Mouse (Mus musculus) cerebellum, adult 11 months (tissue): ENCODE results near the gene Slc7a1.
"Not testable (repeated sequence)": the region's sequence is repeated elsewhere in the genome, so short reads cannot be mapped to it uniquely, and the experiment has no call there.

Source experiments
- DNase-seq: peaks from one replicate; pipeline ENCODE4 v3.0.0; 2022

Slc7a1 gene

DNA sequence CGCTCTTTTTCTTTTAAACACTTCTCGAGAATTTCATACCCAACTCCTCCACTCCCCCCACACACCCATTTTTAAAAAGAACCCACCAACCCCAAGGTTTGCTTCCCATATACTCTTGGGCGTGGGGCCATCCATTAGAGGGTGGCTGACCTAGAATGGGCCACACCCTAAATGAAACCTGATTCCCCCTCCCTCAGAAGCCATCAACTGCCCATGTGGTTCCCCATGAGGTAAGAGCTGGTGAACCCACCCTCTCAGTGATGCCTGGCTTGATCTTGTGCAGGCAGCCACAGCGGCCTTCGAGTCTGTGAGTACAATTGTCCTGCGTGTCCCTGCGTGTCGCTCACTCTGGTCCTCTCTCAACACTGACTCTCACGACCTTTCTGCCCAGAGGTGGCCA, 33.2 kb downstream of the Slc7a1 start:
- no peak for DNase-seq

DNA sequence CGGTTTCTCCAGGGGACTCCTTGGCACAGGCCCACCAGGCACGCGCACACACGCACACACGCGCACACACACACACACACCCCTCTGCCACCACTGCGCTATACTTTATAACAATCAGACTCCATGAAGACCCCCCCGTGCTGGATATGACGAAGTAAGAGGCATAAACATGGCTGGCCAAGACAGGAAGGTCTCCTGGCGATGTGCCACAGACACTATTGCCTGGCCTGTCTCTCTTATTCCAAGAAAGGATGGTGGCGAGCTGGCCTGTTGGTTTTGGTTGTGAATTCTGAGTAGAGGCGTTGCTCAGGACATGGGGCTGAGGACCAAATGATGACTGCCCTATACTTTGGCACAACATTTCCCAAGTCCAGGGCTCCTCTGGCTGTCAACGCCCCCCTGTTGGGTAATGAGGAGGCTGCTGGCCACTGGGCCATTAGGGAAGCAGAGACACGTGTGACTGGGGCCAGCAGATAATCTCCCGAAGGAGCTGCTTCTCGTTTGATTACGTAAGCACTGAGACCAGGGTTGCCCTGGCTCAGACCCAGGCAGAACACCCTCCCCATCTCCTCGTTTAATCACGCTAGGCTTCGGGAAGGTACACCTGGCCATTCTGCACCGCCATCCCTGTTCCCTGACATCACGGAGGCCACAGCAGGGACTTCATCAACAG, 36.1 kb downstream of the Slc7a1 start:
- DNase-seq: no peak

DNA sequence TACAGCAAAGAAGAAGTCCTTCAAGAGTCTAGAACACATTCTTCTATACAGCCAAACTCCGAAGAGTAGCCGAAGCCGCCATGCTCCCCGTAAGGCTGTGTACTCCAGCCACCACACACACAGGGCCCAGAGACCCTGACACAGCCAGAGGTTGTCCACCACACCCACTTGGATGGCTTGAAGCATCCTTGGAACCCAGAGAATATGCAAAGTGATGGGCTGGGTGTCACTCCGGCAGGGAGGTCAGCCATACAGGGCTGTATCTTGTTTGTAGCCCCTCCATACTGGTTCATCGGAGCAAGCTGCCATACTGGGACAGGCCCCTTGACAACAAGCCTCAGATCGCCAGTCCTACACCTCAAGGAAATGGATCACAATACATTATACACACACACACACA, 37.4 kb downstream of the Slc7a1 start:
- no peak for DNase-seq

DNA sequence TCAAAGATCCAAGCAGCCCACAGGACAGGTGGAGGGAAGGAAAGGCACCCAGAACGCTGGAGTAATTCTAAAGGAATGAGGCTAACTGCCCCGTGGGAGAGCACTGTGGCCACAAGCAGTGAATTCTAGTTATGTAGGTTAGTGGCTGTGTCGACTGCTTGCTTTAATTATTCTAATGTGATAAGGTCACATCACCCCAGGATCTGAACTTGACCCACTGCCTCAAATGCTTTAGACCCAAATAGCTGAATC, 38.0 kb downstream of the Slc7a1 start:
- no peak for DNase-seq

DNA sequence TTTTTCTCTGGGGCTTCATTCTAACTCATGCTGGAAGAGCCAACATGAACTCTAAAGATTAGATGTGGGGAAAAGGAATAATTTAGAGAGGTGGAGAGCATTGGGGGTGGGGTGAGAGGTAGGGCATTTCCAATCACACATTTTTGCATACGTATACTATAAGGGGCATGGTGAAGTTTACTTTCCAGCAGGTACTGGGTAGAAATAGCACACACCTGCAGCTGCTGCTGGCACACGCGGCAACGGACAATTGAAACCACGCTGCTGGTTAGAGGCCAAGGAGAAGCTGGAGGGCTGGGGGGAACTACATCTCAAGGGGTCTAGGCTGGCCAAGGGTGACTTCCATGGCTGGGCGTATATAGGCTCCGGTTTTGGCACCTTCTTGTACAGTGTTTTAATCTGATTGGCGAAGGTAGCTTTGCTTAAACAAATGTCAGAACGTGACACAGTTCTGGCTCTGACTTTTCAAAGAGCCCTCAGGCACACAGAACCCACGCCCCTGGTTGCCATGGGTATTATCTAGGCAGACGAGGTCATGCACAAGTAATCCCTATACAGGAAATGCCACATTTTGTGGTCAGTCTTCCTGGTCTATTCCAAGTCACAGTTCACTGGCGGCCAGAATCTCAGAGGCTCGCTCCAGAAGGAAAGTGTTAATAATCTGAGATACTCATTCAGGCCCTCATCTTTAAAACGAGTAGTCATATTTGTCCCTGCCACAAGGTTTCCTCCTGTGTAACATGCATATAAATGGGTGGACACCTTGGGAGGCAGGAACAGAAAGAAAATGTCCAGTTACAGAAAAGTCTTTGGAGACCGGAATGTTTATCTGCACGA, 38.6 kb downstream of the Slc7a1 start:
- DNase-seq: no peak

DNA sequence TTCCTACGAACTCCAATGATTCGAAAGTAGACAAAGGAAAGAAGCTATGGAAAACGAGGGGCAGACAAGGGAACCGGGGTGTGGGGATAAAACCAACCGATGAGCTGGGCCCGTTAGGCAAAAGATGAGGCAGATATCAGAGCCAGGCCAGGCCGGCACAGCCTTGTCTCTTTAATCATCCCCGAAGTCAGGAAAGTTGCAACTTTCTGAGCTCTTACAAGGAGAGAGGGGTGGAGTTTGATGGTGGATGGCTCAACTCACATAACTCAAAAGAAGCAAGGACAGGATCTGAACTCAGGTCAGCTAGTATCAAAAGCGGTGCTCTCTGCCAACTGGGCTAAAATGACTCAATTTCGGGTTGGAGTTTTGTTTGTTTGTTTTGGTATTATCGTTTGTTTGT, 40.6 kb downstream of the Slc7a1 start:
- no peak for DNase-seq

DNA sequence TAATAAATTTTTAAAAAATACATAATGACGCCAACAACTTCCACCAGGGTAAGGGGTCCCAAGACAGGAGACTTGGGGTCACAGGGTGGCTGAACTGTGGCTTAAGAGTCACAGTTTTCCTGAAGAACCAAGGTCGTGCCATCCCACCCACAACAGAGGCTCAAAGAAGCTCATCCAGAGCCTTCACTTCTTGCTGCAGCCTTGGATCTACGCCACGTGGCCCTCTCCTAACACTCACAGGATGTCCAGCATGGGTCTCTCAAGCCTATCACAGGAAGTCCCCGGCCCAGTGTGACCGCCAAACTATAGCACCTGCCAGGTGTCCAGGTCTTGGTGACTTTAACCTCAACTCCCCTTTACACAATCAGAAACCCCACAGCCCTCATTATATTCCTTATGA, 42.5 kb downstream of the Slc7a1 start:
- no peak for DNase-seq

DNA sequence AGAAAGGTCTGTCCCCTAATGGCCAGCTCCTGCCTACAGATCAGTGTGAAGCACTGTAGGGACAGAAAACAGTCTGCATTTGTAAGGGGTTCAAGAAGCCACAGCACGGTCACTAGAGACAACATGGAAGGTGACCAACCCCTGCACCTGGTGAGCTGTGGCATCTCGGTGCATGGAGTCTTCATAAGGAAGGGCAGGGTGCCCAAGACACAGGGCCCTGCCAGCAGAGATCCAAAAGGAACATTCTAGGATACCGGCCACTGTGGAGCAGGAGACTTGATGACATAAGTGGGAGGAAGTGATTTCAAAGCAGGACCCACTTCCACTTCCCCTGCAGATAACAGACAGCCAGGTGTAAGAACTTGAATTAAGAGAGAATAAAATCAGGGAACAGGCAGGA, 43.9 kb downstream of the Slc7a1 start:
- DNase-seq: no peak

DNA sequence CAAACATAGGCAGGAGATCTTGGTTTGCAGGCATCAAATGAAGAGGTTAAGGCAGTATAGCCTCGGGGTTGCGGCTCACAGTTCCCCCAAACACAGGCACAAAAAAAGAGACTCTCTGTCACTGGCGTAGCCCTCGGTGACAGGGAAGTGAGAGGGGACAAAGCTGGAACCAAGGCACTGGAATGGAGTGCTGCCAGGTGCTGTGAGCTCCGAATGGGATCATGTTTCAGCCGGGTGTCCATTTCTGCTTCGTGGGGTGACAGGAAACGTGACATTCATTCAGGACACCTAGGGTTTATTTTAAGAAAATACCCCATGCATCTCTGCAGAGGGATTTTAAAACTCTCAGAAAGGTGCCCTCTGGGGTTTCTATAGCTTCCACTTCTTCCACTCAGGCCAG, 45.2 kb downstream of the Slc7a1 start:
- DNase-seq: no peak

DNA sequence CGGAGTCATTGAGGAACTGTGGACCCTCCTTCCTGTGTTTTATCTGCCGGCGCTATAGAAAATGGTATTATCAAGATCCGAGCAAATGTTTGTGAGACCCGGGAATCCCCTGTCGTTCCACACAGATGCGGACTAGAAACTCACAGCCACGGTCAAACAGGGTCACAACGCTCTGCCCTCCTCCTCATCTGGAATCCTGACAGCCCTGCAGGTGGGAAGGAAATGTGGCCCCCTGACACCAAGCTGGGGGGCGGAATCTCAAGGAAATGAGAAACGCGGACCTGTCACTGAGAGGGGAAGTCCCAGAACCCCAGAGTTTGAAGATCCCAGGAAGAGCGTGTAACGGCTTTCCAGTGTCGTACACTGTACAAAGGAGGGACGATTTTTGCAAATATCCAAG, 46.3 kb downstream of the Slc7a1 start:
- DNase-seq: no peak

DNA sequence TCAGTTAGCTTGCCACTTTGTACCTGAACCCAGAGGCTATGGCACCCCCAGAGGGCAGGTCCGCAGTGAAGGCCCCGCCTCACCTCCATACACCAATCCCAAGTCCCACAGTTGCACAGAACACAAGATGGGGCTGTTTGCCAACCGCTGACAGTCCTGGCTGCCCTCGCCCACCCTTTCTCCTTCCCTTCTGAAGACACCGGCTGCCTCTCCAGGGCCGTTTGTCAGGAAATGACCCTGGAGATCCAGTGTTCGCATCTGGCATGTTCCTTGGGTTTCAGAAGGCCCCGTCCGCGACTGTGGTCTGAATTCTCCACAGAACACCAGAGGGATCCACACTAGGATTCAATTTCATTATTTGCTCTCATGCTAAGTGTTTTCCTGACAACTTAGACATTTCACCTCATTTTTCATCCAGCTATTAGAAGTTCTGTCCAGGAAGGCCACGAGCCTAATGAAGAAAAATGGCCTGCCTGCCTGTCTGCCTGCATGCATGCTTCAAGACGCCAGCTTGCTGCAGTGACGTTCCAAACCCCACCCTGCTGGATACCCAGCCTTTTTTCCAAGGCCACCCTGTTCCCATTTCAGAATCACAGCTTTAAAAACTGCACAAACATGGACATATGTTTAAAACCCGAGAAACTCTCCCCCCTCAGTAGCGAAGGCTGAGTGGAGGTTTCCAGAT, 50.2 kb downstream of the Slc7a1 start:
- no peak for DNase-seq

DNA sequence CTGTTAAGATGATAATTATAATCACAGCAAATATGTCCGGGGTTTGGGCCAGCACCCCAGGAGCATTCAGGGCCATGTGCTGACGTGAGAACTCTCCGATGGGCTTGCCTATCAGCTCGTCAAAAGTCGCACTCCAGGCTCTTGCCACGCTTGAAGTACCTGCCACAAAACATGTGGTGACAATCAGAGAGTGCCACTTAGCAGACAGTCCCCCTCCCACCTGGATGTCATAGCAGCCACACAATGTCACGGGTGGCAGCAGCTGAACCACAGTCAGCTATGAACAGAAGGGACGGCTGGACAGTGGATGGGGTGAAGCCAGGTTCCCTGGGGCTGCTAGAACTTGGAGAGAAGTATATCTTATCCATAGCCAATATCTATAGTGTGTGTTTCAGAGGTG, 51.6 kb downstream of the Slc7a1 start:
- no peak for DNase-seq

DNA sequence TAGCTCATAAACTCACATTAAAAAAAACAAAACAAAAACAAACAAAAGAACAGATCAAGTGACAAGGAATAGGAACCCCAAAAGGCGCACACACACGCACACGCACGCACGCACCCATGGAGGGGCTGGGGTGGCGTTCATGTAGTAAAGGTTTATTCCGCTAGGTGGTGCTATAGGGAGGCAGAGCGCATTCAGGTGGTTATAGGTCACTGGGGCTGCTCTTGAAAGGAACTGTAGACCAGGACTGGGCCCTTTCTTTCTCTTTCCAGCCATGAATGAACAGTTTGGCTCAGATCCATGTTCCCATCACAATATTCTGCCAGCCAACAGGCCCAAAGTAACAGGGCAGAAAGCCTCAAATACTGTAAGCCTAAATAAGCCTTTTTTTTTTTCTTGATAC, 53.2 kb downstream of the Slc7a1 start:
- no peak for DNase-seq

DNA sequence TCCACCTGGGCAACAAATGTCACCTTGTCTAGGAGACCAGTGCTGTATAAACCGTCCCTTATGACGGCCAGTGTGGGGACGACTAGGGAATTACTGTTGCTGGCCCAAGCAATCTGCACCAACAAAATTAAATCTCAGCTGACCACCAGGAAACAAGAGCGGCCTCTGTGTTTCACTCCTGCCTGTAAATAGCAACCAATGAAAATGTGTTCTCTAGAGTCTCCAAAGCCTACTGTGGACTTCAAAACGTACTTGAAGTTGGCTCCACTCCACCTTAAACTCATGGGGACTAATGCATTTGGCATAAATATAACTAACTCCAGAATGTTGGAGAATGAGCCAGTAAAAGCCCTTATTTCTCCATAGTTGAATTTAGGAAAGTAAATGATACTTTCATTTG, 55.3 kb downstream of the Slc7a1 start:
- no peak for DNase-seq

DNA sequence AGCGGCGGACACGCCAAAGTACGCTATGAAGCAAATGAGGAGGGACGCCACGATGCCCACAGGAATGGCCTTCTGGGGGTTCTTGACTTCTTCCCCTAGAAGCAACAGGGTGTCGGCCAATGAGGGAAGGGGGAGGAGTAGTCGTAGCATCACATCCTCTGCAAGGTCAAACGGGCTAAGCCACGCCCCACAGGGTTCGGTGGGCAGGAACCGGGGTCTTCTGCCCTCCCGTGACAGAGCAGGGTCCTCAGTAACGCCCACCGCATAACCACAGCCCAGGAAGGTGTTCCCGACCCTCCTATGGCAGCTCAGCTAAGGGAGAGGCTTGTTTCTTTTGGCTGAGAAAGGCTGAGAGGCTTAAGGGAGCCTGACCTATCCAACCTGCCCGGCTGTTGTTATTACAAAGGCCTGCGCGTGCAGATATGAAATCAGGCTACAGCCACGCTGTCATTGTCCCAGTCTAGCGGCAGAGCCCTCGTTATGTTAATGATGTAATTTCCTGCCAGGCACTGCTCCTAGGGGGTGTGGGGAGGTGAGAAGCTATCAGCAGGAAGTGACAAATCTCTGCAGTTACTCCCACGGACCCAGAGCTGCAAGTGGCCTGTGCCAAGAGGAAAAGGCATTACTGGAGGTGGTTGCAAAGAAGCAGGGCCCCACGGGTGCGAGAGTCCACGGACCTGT, 57.5 kb downstream of the Slc7a1 start:
- DNase-seq: no peak

DNA sequence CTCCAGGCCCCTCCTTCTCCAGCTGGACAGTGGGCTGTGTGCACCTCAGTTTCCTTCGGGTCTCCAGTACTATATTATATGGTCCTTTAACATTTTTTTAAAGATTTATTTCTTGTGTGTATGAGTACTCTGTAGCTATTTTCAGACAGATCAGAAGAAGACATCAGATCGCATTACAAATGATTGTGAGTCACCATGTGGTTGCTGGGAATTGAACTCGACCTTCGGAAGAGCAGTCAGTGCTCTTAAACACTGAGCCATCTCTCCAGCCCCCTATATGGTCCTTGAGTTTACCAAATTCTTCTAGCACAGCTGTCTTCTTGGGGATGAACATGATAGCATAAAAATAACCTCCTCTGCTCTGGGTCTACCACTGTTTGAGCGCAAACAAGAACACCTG, 60.6 kb downstream of the Slc7a1 start:
- no peak for DNase-seq

DNA sequence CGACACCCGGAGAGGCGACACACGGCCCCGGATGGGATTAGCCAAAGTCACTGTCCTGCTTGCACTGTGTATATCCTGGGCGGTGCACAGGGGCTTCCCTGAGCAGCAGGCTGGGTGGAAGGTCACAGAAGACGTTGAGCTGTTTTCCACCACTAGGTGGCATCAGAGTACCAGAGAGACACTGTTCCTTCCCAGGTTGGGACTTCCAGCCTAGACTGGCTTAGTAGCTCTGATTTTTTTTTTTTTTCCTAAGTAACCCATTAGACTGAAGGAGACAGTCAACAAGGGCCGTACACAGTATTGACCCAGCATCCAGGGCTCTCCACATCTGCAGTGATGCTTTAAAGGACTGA, 67.1 kb downstream of the Slc7a1 start:
- DNase-seq: peak; percentile 67

DNA sequence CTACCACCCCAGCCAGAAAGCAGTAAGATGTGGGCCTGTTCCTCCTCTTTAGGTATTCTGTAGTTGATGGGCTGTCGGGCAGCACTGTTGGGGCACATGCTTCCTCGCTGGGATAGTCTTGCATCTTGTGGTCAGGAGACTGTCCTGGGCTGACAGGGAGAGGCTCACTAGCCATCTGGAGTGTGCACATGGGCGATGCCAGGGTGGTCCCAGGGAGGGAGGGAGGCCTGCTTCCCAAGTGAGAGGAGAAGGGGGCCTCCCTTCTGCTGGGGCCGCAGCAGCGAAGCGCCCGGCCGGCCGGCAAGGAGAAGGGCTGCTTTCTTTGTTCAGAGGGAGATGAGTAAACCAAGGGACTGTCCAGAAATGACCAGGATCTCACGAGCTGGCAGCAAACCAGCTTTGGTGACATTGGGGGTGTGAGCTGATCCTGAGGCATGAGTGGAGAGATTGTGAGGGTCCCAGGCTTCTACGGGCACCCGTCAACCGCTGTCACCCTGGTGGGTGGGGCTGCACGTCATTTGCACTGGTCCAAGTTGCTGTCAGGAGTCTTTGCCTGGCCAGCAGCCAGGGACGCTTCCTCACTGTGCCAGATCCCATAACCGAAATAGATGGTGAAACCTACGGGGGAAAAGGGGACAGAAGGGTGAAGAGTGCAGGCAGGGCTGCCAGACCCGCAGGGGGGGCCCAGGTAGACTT, 67.6 kb downstream of the Slc7a1 start:
- no peak for DNase-seq

DNA sequence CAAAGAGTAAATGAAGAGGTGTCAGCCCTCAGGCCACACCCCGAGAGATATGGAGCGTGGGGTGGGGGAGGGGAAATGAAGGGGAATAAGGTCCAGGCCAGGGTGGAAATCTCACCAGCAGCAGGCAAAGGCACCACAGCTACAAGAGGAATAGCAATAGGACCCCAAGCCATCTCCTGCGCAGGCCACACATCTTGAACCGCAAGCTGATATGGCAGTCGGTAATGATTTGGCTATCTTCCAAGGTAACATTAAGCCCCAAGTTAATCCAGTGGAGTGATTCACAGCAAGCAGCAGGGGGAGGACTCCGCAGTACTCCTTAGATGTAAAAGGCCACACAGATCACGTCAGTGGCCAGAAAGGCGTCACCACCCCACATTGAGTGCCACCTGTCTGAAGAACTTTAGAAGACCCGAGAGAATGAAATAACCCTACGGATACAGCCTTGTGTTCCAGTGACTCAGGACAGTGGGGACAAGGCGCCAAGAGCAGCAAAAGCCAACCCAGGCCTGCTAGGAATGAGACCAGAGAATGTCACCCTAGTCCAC, 68.4 kb downstream of the Slc7a1 start:
- DNase-seq: no peak

DNA sequence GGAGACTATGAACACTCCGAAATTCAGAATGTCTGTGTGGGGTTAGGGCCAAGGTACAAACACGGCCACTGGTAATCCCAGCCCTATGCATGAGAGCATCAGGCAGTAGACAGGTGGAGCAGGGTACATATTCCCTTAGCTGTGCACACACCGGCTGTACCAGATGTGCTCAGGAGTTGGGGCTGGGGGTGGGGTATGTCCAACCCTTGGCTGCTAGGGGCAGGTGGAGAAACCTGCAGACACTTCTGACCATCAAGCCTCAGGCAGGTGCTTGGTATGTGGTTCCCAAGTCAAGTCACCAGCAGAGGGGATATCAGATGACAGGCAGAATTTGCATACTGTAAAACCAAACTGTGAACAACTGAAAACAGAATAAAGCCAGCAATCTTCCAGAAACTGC, 70.7 kb downstream of the Slc7a1 start:
- DNase-seq: no peak

DNA sequence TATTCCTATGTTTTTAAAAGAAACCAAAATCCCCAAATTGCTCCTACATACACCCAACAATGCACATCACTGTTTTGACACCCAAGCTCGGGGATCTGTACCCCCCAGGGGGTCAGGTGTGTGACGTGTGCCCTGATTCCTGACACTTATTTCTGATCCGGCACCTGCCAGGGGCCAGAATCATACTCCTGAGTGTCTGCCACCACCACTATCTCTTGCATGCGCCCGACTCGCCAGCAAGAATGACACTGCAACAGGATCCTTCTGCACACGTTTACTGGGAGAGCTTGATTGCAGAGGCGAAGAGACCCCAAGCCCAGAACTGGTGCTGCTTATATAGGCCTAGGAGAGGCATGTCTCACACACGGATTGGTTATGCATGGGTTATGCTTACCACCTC, 73.4 kb downstream of the Slc7a1 start:
- DNase-seq: not testable (repeated sequence)

DNA sequence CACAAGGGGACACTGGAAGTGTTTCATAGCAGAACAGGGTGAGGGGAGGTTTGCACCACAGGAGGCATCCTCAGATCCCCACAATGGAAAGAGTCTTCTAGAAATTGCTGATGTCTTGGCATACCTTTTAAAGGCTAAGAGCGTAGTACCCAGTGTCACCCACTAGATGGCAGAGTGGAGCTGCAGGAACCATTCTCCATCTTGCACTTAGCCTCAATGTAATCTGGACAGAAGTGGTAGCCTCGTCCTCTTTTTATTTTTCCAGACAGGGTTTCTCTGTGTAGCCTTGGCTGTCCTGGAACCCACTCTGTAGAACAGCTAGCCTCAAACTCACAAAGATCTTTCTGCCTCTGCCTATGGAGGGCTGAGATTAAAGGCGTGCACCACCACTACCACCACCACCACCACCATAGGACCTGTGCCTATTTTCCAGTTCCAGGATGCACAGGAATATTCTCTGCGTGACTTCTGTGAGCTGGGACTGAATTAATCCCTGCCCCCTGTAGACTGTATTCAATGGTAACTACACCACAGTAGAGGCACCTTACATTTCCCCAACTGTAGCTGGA, 74.3 kb downstream of the Slc7a1 start:
- peak; percentile 29 for DNase-seq

DNA sequence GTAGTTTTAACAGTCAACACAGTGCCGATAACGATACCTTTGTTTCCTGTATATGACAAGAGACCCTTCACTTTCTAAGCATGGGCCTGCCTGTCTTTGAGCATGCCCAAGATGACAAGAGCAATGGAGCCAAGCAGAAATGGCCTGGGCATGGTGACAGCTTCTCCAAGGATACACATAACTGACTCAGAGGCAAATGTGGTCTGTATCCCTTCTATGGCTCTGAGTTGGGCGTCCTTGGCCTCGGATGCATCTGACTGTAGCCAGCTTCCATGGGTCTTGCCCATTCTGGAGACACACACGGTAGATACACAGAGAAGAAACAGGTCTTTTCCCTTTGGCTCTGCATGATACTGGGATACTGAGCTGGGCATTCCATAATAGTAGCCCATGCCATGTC, 84.8 kb downstream of the Slc7a1 start:
- no peak for DNase-seq
